Mouse (Mus musculus): ENCODE measurements around the gene Fam227b.

DNA sequence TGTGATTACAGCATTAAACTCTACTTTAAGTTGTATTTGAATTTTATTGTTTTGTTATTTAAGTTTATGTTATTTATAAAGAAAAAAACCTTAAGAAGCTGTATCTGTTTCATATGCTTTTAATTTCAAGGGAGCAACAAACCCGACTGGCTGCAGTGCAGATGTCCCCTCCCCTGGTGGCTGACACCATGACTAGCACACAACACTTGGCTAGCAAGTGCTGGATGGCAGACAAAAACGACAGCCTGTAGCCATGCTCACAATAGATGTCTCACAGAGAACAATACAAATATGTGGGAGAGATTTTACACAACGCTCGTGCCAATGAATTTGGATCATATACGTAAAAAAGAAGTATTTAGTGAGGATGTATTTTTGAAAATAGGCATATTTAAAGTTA is 61.4 kb downstream of the Fam227b start:
- TF ChIP-seq POLR2A (IDR thresholded peaks at IDR 0.05; ENCODE audit: low read depth, low read length): no peak
- no peak for TF ChIP-seq CTCF (IDR thresholded peaks at IDR 0.05; ENCODE audit: borderline replicate concordance, insufficient read depth, low read length)

Measured in embryonic fibroblast, embryonic 13.5 days (primary cell).